Mouse (Mus musculus) brain, adult 2 months (tissue): ENCODE measurements at regions not wholly inside any gene's neighbourhood (a gene's known extent, or its start where the extent isn't known, plus 50 kb on each side); places are given as distances from the start of the nearest gene placed in this dataset.

Source experiments
- DNase-seq: peaks from one replicate; pipeline ENCODE4 v3.0.0; 2011; ENCODE audit warnings: low read depth, low spot score

GRCm38 (mm10) chr13:51227836-51228235 is 57.0 kb downstream of the Nxnl2 start:
- no peak for DNase-seq

GRCm38 (mm10) chr13:51228862-51229770 is 58.3 kb downstream of the Nxnl2 start:
- DNase-seq = peak; percentile 22

GRCm38 (mm10) chr13:51229862-51230261 is 59.0 kb downstream of the Nxnl2 start:
- DNase-seq = no peak

GRCm38 (mm10) chr13:51231586-51231985 is 60.8 kb downstream of the Nxnl2 start:
- DNase-seq = no peak

- DNase-seq = no peak
Measured at GRCm38 (mm10) chr13:51247378-51247777, 76.6 kb downstream of the Nxnl2 start.

GRCm38 (mm10) chr13:51253371-51253770 is 82.5 kb downstream of the Nxnl2 start:
- no peak for DNase-seq

GRCm38 (mm10) chr13:51255688-51256087 is 84.9 kb downstream of the Nxnl2 start:
- DNase-seq = no peak

- no peak for DNase-seq
Measured at GRCm38 (mm10) chr13:51258752-51259721, 88.2 kb downstream of the Nxnl2 start.

GRCm38 (mm10) chr13:51261619-51262018 is 90.8 kb downstream of the Nxnl2 start:
- DNase-seq = peak; percentile 79

GRCm38 (mm10) chr13:51272786-51273185 is 102.0 kb downstream of the Nxnl2 start:
- no peak for DNase-seq

GRCm38 (mm10) chr13:51274639-51275038 is 103.8 kb downstream of the Nxnl2 start:
- no peak for DNase-seq

- DNase-seq = no peak
Measured at GRCm38 (mm10) chr13:51276601-51277000, 105.8 kb downstream of the Nxnl2 start.

GRCm38 (mm10) chr13:51277515-51277914 is 106.7 kb downstream of the Nxnl2 start:
- DNase-seq = no peak

- no peak for DNase-seq
Measured at GRCm38 (mm10) chr13:51279642-51280387, 109.0 kb downstream of the Nxnl2 start.

- DNase-seq = no peak
Measured at GRCm38 (mm10) chr13:51280388-51280753, 109.5 kb downstream of the Nxnl2 start.

- no peak for DNase-seq
Measured at GRCm38 (mm10) chr13:51284679-51285078, 113.9 kb downstream of the Nxnl2 start.

- DNase-seq = no peak
Measured at GRCm38 (mm10) chr13:51289442-51289841, 118.6 kb downstream of the Nxnl2 start.

GRCm38 (mm10) chr13:51290021-51290424 is 118.4 kb upstream of the S1pr3 start:
- peak; percentile 69 for DNase-seq

GRCm38 (mm10) chr13:51290926-51291325 is 117.5 kb upstream of the S1pr3 start:
- peak; percentile 55 for DNase-seq

GRCm38 (mm10) chr13:51293047-51293446 is 115.4 kb upstream of the S1pr3 start:
- no peak for DNase-seq

- DNase-seq = no peak
Measured at GRCm38 (mm10) chr13:51295872-51296271, 112.6 kb upstream of the S1pr3 start.
